Mouse (Mus musculus) CH12.LX (cell line): ENCODE data around the gene Adora1. TPM values are rescaled to one million over a fixed set of nuclear protein-coding genes. Genes with fewer than 3 reads are reported as not detected.

Source experiments
- DNase-seq: peaks from one replicate; pipeline ENCODE4 v3.0.0-alpha.2; 2013; ENCODE audit errors: extremely low read depth
- H3K27ac ChIP-seq: 2 replicates; pipeline ENCODE4 v1.5.1; 2012; ENCODE audit warnings: low read depth, mild to moderate bottlenecking, control low read depth, moderate library complexity; ENCODE audit not compliant: insufficient read depth
- H3K27me3 ChIP-seq: replicated peaks from 2 replicates; pipeline ENCODE3; 2012; ENCODE audit warnings: inconsistent platforms
- H3K36me3 ChIP-seq, 2 experiments: replicated peaks in 1 of 2; 2 replicates each; pipeline versions ENCODE3 to v1.6.1; 2012; ENCODE audit warnings: inconsistent platforms in 1 of 2, low read length in 1 of 2, mild to moderate bottlenecking in 1 of 2, mixed read lengths in 1 of 2, moderate library complexity in 1 of 2; ENCODE audit not compliant: control insufficient read depth in 1 of 2, insufficient read depth in 1 of 2
- H3K4me1 ChIP-seq, 2 experiments: 2 replicates each; pipeline ENCODE4 v1.6.1; 2012; ENCODE audit warnings: inconsistent platforms in 1 of 2, moderate library complexity in 1 of 2; ENCODE audit not compliant: insufficient read depth in 2 of 2, control insufficient read depth in 1 of 2
- H3K4me2 ChIP-seq: 2 replicates; pipeline ENCODE4 v1.6.1; 2012; ENCODE audit warnings: low read depth, mild to moderate bottlenecking, control low read depth; ENCODE audit not compliant: poor library complexity, insufficient read depth, severe bottlenecking
- H3K4me3 ChIP-seq, 3 experiments: fragments of 150-350 bp in 1 of 3; sonication (generic) in 1 of 3; replicated peaks in 1 of 3; 2 replicates each; pipeline versions ENCODE3 to v1.5.1; 2011 to 2012; ENCODE audit warnings: low read depth in 2 of 3, low read length in 2 of 3, mild to moderate bottlenecking in 2 of 3, moderate library complexity in 2 of 3, control low read depth in 1 of 3, improper control_type of control experiment in 1 of 3, inconsistent platforms in 1 of 3, mixed read lengths in 1 of 3; ENCODE audit not compliant: poor library complexity in 1 of 3
- H3K79me2 ChIP-seq: replicated peaks from 2 replicates; pipeline ENCODE4 v1.6.1; 2012; ENCODE audit warnings: mild to moderate bottlenecking, moderate library complexity; ENCODE audit not compliant: control insufficient read depth, poor library complexity, insufficient read depth, severe bottlenecking; ENCODE audit errors: extremely low read depth
- H3K9ac ChIP-seq: 2 replicates; pipeline ENCODE4 v1.6.1; 2012; ENCODE audit warnings: low read depth, mild to moderate bottlenecking, control low read depth, moderate library complexity; ENCODE audit not compliant: insufficient read depth
- H3K9me3 ChIP-seq: replicated peaks from 2 replicates; pipeline ENCODE3; 2012; ENCODE audit warnings: low read length, inconsistent platforms, mixed read lengths
- CHD1 ChIP-seq: IDR thresholded peaks from 2 replicates; pipeline ENCODE4 v1.6.1; 2012; ENCODE audit warnings: low read depth, low read length, improper control_type of control experiment, inconsistent platforms
- CTCF ChIP-seq, 2 experiments: IDR thresholded peaks in 1 of 2; conservative IDR thresholded peaks in 1 of 2; 2 replicates each; pipeline ENCODE4 v1.5.1; 2011 to 2012; ENCODE audit warnings: low read depth in 2 of 2, low read length in 2 of 2, improper control_type of control experiment in 1 of 2, inconsistent platforms in 1 of 2, mild to moderate bottlenecking in 1 of 2, moderate library complexity in 1 of 2
- ELF1 ChIP-seq: IDR thresholded peaks from 2 replicates; pipeline ENCODE4 v1.6.1; 2014; ENCODE audit warnings: low read depth, mild to moderate bottlenecking, inconsistent platforms, low read length, improper control_type of control experiment
- EP300 ChIP-seq: IDR thresholded peaks from 2 replicates; pipeline ENCODE4 v1.6.1; 2011; ENCODE audit warnings: low read length, improper control_type of control experiment
- ETS1 ChIP-seq: conservative IDR thresholded peaks from 2 replicates; pipeline ENCODE4 v1.6.1; 2012; ENCODE audit warnings: low read depth, mild to moderate bottlenecking, inconsistent platforms, low read length, improper control_type of control experiment, moderate library complexity
- GABPA ChIP-seq: IDR thresholded peaks from 2 replicates; pipeline ENCODE4 v1.6.1; 2012; ENCODE audit warnings: low read depth, low read length, improper control_type of control experiment, inconsistent platforms; ENCODE audit not compliant: insufficient replicate concordance
- IRF4 ChIP-seq: IDR thresholded peaks from 2 replicates; pipeline ENCODE4 v1.6.1; 2014; ENCODE audit warnings: low read depth, mild to moderate bottlenecking, inconsistent platforms, low read length, improper control_type of control experiment
- JUND ChIP-seq: conservative IDR thresholded peaks from 2 replicates; pipeline ENCODE4 v1.6.1; 2011; ENCODE audit warnings: low read depth, low read length, improper control_type of control experiment
- MAFK ChIP-seq: IDR thresholded peaks from 2 replicates; pipeline ENCODE4 v1.6.1; 2011; ENCODE audit warnings: low read length, improper control_type of control experiment; ENCODE audit not compliant: insufficient replicate concordance
- MAX ChIP-seq: IDR thresholded peaks from 2 replicates; pipeline ENCODE4 v1.6.1; 2011; ENCODE audit warnings: low read length, improper control_type of control experiment
- MAZ ChIP-seq: IDR thresholded peaks from 2 replicates; pipeline ENCODE4 v1.6.1; 2012; ENCODE audit warnings: low read depth, mild to moderate bottlenecking, inconsistent platforms, low read length, improper control_type of control experiment, moderate library complexity
- MEF2A ChIP-seq: IDR thresholded peaks from 2 replicates; pipeline ENCODE4 v1.6.1; 2014; ENCODE audit warnings: low read depth, mild to moderate bottlenecking, inconsistent platforms, low read length, improper control_type of control experiment, borderline replicate concordance
- MXI1 ChIP-seq: IDR thresholded peaks from 2 replicates; pipeline ENCODE4 v1.6.1; 2011; ENCODE audit warnings: mild to moderate bottlenecking, low read depth, low read length, improper control_type of control experiment
- NELFE ChIP-seq: IDR thresholded peaks from 2 replicates; pipeline ENCODE4 v1.6.1; 2011; ENCODE audit warnings: low read depth, low read length, improper control_type of control experiment
- PAX5 ChIP-seq: IDR thresholded peaks from 2 replicates; pipeline ENCODE4 v1.6.1; 2012; ENCODE audit warnings: low read length, inconsistent platforms, mixed read lengths
- POLR2A ChIP-seq: IDR thresholded peaks from 2 replicates; pipeline ENCODE4 v1.6.1; 2011; ENCODE audit warnings: low read depth, mild to moderate bottlenecking, improper control_type of control experiment, low read length
- POLR2AphosphoS2 ChIP-seq: IDR thresholded peaks from 2 replicates; pipeline ENCODE4 v1.6.1; 2011; ENCODE audit warnings: low read depth, low read length, improper control_type of control experiment
- RAD21 ChIP-seq: IDR thresholded peaks from 2 replicates; pipeline ENCODE4 v1.6.1; 2011; ENCODE audit warnings: low read depth, mild to moderate bottlenecking, low read length, improper control_type of control experiment, moderate library complexity
- SMC3 ChIP-seq: IDR thresholded peaks from 2 replicates; pipeline ENCODE4 v1.6.1; 2011; ENCODE audit warnings: low read depth, low read length, improper control_type of control experiment
- TBP ChIP-seq: conservative IDR thresholded peaks from 2 replicates; pipeline ENCODE4 v1.6.1; 2011; ENCODE audit warnings: low read depth, low read length, improper control_type of control experiment
- TCF12 ChIP-seq: IDR thresholded peaks from 2 replicates; pipeline ENCODE4 v1.6.1; 2014; ENCODE audit warnings: low read depth, mild to moderate bottlenecking, inconsistent platforms, low read length, improper control_type of control experiment
- UBTF ChIP-seq: IDR thresholded peaks from 2 replicates; pipeline ENCODE4 v1.6.1; 2012; ENCODE audit warnings: low read depth, mild to moderate bottlenecking, inconsistent platforms, low read length, improper control_type of control experiment, moderate library complexity
- ZKSCAN1 ChIP-seq: IDR thresholded peaks from 2 replicates; pipeline ENCODE4 v1.6.1; 2012; ENCODE audit warnings: low read depth, inconsistent platforms, low read length, improper control_type of control experiment, borderline replicate concordance
- ZNF384 ChIP-seq: IDR thresholded peaks from 2 replicates; pipeline ENCODE4 v1.6.1; 2012; ENCODE audit warnings: low read depth, low read length, improper control_type of control experiment, inconsistent platforms
- dilution Hi-C: fragments of 300-500 bp; cut with MboI; formaldehyde crosslinking; loops from 2 replicates; pipeline ENCODE4 v1.14.3; 2020; ENCODE audit warnings: low sequenced_read_pairs; ENCODE audit not compliant: extremely low pct_unique_long_range_greater_than_20kb, extremely low pct_ligation_motif_present
- in situ Hi-C: fragments of 300-500 bp; cut with MboI; formaldehyde crosslinking; loops from 3 replicates; pipeline ENCODE4 v1.14.3; 2019; ENCODE audit warnings: low sequenced_read_pairs, low pct_ligation_motif_present, low pct_unique_long_range_greater_than_20kb, mixed read lengths
- polyA plus RNA-seq: library from polyadenylated mRNA; unstranded; fragments of >175 nt; gene quantifications from 2 replicates; pipeline ENCODE4 v1.2.1, GENCODE M21; 2012; ENCODE audit warnings: low read depth; ENCODE audit not compliant: insufficient read length
- total RNA-seq, 2 experiments: library from RNA; depleted of rRNA; stranded (reverse); fragments of 300-350 nt in 1 of 2; fragments of >200 nt in 1 of 2; gene quantifications; 2 replicates each; pipeline ENCODE4 v1.2.3; 2012 to 2014

Adora1 gene
- total and polyA plus RNA-seq, 3 experiments, result 0.20 TPM; not detected in 2

DNA sequence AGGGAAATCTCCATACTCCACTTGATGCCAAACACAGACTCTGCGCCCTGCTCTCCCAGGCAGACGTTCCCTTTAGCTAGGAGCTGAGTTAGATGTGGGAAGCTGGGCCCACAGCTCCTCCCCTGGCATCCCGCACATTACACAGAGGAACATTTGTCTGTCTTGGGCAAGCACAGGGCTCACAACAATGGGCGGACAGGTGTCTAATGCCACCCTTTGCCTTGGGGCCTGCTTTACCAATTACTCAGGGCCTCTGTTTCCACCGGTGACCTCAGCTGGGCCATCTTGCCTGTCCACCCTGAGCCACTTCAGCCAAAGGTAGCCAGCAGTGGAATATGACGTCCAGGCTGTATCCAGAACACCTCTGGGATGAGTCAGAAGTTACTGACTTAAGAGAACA, 73.8 kb downstream of the Adora1 start:
- in situ Hi-C loops (no loop called here), dilution Hi-C loops (no loop called here)

DNA sequence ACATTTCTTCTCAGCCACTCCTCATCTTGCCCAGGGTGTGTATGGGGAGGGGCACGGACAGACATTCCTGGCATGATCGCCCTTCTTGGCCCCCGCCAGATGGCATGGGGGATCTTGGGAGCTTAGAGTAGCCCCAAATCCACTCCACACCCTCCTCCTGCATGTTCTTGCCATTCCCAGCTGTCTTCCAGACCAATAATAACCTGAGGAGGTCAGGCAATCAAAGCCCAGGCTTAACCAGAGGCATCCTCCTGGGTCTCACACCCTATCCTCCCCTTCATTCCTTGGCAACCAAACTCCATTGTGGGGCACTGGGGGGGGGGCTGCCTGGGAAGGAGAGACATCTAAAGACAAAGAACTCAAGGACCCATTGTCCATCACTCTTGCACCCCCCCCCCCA, 74.8 kb downstream of the Adora1 start:
- H3K9ac ChIP-seq, result no peak overlapping the region
- no peaks in the 10 kb centered on the region for H3K36me3 ChIP-seq
- dilution Hi-C loops (no loop called here), in situ Hi-C loops (no loop called here)
- no peak overlapping the region for H3K4me2 ChIP-seq
- no peak for DNase-seq
- TF ChIP-seq PAX5, result no peak
- no peak for TF ChIP-seq TCF12
- TF ChIP-seq RAD21, result no peak
- no peak for TF ChIP-seq MAFK
- peaks cover 2% of the 10 kb centered on the region for H3K9me3 ChIP-seq
- no peak overlapping the region for H3K4me3 ChIP-seq
- H3K27ac ChIP-seq, result no peak overlapping the region
- H3K79me2 ChIP-seq, result no peaks in the 10 kb centered on the region
- H3K27me3 ChIP-seq, result no peaks in the 10 kb centered on the region
- no peaks in the 10 kb centered on the region for H3K4me1 ChIP-seq

More for the DNA sequence above, 73.8 kb downstream of the Adora1 start:
- no peak overlapping the region for H3K4me3 ChIP-seq
- H3K27me3 ChIP-seq, result no peaks in the 10 kb centered on the region
- no peaks in the 10 kb centered on the region for H3K36me3 ChIP-seq
- no peaks in the 10 kb centered on the region for H3K79me2 ChIP-seq
- no peak overlapping the region for H3K9ac ChIP-seq
- DNase-seq, result no peak
- H3K4me1 ChIP-seq, result no peaks in the 10 kb centered on the region
- H3K9me3 ChIP-seq, result peaks cover 2% of the 10 kb centered on the region
- H3K4me2 ChIP-seq, result no peak overlapping the region
- TF ChIP-seq TCF12 (no peak), IRF4 (no peak), MAFK (no peak), ELF1 (no peak), PAX5 (no peak), MEF2A (no peak), SMC3 (no peak), ETS1 (no peak), NELFE (no peak), ZNF384 (no peak), ZKSCAN1 (no peak), TBP (no peak), CHD1 (no peak)
- no peak overlapping the region for H3K27ac ChIP-seq

DNA sequence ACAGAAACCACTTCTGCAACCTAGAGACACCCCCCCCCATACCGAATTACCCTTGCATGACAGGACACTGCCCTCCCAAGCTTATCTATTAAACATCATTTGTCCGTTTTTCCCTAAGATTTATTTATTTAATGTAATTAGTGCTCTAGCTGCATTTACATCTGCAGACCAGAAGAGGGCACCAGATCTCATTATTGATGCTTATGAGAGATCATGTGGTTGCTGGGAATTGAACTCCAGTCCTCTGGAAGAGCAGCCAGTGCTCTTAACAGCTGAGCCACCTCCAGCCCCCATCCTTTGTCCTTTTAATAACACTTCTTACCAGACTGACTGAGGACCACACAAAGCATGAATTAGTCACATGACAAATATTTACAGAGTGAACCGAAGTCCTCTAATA, 80.6 kb downstream of the Adora1 start:
- H3K27ac ChIP-seq, result no peak overlapping the region
- H3K4me2 ChIP-seq, result no peak overlapping the region
- H3K4me1 ChIP-seq, result peaks cover 0 to 9% of the 10 kb centered on the region in 2 experiments; a peak in 2 of 4 replicates
- dilution Hi-C loops (no loop called here), in situ Hi-C loops (loop anchor here (5.0 kb wide), 3 partner anchors 38 to 168 kb away; partner anchors contain the start of gene Mybph)
- no peak overlapping the region for H3K9ac ChIP-seq
- TF ChIP-seq ZKSCAN1 (no peak), MAX (no peak), ETS1 (no peak), MAZ (no peak), EP300 (no peak), SMC3 (peak; percentile 60), POLR2AphosphoS2 (no peak), MXI1 (no peak), UBTF (no peak), GABPA (no peak), CHD1 (no peak), PAX5 (no peak), RAD21 (peak; percentile 45), NELFE (no peak), JUND (no peak), CTCF (conservative IDR thresholded peaks at IDR 0.05 in 1 of 2, IDR thresholded peaks at IDR 0.05 in 1 of 2; ENCODE audit: low read depth in 2 of 2, low read length in 2 of 2) (peak; percentile 26 to 59; a peak in 3 of 4 replicates), POLR2A (no peak)
- peaks cover 8% of the 10 kb centered on the region for H3K9me3 ChIP-seq
- H3K27me3 ChIP-seq, result no peaks in the 10 kb centered on the region
- H3K36me3 ChIP-seq, result no peaks in the 10 kb centered on the region
- no peak overlapping the region for H3K4me3 ChIP-seq
- no peaks in the 10 kb centered on the region for H3K79me2 ChIP-seq
- DNase-seq, result no peak
